Mouse (Mus musculus): ENCODE results near the gene Eipr1. TPM values are rescaled to one million over a fixed set of nuclear protein-coding genes. Genes with fewer than 3 reads are reported as not detected.

Eipr1 gene
- total RNA-seq, 4 experiments from 2014 or later, result 25.6 to 27.2 (median 26.4) TPM

GRCm38 (mm10) chr12:28823518-28823917 lies 71.9 kb downstream of the Eipr1 start:
- no peak for DNase-seq

GRCm38 (mm10) chr12:28829502-28829901 lies 77.9 kb downstream of the Eipr1 start:
- no peak for DNase-seq

GRCm38 (mm10) chr12:28830471-28830870 lies 78.9 kb downstream of the Eipr1 start:
- DNase-seq, result no peak

DNA sequence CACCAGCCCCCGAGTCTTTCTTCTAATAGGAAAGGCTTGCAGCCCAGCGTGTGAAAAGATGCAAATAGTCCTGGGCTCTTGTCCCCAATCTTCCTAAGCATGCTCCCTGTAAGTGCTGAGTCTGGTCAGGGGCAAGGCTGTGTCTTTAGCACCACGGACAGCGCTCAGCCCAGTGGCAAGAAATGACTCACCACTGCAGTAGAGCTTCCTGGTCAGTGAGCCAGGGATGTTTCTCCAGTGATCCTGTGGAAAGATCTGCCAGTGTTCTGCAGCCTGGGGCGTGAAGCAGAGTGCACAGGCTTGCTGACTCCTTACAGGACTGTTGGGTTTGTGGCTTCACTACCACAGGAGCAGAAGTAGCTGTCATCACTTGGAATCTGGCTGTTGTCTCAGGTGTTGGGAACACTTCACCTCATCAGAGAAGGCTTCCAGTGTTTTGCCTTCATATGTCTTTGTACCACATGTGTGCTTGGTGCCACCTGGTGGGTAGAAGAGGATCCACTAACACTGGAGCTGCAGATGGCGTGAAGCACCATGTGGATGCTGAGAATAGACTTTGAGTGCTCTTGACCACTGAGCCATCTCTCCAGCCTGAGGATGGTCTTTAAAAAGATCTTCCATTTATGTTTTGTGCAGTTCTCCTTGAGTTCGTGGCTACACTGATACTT lies 79.6 kb downstream of the Eipr1 start:
- DNase-seq, result peak; percentile 52

DNA sequence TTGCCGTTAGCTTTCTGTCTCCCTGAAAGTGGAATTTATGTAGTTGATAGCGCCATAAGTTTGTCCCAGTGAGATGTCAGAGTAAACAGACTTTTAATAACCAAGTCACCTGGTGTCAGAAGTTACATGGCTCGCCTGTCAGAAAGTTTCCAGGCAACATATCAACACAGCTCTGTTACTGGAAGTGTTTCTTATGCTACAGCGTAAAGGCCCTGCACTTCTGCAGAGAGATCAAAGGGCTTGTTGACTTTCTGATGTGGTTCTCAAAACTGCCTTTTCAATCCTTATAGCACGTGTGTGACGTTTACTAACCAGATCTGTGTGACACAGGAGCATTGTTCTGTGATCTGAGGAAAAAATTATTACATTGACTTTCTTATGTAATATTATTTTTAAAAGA lies 82.7 kb downstream of the Eipr1 start:
- no peak for DNase-seq

- DNase-seq, result no peak
Measured at GRCm38 (mm10) chr12:28835683-28836082, 84.1 kb downstream of the Eipr1 start.

- no peak for DNase-seq
Measured at GRCm38 (mm10) chr12:28838268-28838667, 86.7 kb downstream of the Eipr1 start.

GRCm38 (mm10) chr12:28838971-28839370 lies 87.4 kb downstream of the Eipr1 start:
- DNase-seq, result no peak

GRCm38 (mm10) chr12:28841179-28841698 lies 89.6 kb downstream of the Eipr1 start:
- DNase-seq, result no peak

- DNase-seq, result no peak
Measured at GRCm38 (mm10) chr12:28845811-28846210, 94.2 kb downstream of the Eipr1 start.

DNA sequence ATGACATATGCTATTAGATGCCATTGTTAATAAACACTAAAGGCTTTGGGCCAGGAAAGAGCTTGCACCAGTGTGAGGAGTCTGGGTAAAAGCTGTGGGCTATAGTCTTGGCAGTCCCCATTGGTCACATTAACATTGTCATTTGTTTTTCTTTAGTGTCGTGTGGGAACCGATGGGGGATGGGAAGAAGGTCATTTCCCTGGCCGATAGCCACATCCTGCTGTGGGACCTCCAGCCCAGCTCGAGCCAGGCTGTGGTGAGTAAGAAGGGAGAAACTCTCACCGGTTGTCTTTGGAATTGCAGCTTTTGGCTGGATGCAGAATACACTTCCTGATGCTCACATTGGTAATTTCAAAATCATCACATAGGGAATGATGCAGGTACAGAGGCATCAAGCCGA lies 95.8 kb downstream of the Eipr1 start:
- DNase-seq, result no peak

- DNase-seq, result no peak
Measured at GRCm38 (mm10) chr12:28848726-28849612, 97.4 kb downstream of the Eipr1 start.

- DNase-seq, result no peak
Measured at GRCm38 (mm10) chr12:28859495-28860263, 108.1 kb downstream of the Eipr1 start.

DNA sequence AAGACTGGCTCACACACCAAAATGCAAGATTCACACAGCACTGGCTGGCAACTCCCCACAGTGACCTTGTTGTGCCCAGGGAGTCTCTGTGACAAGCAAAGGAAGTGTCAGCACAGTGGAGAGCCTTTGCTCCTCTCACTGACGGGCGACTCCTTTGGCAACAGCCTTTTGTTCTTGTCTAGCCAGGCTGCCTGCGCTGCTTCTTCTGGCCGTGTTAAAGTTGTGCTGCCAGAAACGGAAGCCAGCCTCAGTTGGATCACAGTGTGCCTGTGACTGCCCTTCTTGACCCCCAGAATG lies 108.6 kb downstream of the Eipr1 start:
- no peak for DNase-seq

DNA sequence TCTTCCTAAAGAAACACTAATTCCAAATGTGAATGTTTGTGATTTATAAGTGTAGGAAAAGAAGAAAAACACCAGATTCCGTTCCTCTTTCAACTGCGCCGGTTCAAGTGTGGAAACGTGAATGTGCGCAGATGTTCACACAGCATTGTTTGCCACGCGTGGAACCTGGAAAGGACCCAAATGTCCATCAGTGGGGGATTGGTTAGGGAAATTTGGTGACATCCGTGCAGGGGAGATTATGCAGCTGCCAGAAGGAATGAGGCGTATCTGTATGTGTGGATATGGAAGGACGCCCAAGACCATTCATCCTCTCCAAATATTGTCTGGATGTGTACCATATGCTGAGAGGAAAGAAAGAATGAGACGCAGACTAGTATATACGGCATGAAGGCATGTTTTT lies 111.7 kb downstream of the Eipr1 start:
- DNase-seq, result no peak

DNA sequence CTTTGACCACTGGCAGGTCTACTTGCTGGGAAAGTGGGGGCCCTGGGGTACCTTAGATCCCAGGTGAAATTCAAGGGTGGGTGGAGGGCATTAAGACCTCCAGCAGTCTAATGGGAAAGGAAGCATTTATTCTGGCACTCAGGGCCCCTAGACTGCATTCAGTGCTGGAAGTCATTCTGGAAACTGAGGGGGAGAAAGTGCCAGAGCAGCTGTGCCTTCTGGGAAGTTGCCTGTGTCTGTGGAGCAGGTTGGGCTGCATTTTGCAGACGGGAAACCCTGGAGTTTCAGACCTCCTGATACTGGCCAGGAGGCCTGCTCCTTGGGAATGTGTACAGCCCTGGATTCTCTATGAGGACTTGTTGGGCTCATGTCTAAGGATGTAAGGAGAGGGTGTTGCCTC lies 114.5 kb downstream of the Eipr1 start:
- DNase-seq, result no peak

DNA sequence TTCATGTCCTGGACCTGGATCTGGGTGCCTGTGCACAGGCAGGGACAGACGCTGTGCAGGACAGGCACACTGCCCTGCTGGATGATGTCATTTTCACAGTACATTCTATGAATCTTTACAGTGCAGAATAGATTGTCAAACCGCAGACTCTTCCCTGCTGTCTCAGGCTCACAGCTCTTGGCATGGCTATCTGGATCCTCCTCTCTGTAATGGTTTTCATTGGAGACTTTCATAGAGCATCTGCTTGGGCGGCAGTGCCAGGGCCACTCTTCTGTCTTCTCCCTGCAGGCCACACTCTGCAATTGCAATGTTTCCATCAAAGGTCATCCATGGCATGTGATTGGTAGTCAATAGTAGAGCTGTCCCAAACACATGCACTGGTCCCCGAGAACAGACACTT lies 117.2 kb downstream of the Eipr1 start:
- DNase-seq, result no peak

DNA sequence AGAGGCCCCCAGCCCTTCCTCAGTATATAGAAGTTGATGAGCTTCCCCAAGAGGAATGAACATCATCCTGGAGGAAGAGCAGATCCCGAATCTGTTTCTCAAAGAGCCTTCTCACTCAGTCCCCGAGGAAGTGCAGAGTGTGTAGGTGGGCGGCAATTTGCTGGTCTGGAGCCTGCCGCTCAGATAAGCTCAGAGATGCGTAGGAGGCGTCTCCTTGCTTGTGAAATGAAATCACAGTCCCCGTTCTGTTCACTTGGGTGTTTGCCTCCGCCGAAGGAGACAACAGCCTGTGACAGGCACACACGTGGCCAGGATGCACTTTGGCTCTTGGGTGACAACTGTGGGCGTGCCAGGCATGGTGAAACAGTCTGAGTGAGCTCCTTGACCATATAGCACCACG lies 120.7 kb downstream of the Eipr1 start:
- no peak for DNase-seq

DNA sequence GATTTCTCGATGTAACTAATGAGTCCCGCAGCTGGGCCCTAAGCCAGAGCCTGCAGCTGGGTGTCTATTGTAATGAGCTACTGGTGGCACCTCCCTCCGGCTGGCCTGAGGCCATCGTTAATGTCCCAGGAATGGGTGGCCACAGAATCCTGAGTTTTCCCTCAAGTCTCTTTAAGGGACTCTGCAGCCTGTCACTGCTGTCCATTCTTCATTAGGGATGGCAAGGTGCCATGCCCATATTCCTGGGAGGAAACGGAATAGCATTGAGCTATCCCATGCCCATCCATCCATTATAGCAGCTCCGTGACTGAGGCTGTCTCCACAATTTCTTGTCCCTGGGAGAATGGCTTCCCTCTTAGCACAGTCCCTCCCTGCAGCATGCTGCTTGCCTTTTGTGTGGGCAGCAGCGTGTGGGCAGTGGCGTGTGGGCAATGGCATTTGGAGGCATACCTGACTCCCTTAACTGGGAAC lies 123.2 kb downstream of the Eipr1 start:
- DNase-seq, result no peak

DNA sequence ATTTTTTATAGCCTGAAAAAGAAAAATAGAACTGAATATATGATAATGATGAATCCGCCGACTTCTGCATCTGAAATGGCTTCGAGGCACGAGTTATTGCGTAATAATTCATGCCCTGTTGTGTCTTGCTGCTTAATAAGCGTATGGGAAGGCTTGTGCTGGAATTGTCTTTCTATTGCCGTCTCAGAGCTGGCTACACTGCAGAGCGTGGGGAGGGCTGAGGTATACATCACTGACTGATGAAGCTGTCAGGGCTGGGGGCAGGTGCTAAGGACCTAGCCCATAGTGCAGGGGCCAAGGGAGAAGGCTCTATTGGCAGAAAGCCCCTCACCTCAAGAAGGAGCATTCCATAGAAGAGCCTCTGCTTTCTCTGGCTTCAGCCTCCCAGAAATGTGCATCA lies 123.9 kb downstream of the Eipr1 start:
- no peak for DNase-seq

DNA sequence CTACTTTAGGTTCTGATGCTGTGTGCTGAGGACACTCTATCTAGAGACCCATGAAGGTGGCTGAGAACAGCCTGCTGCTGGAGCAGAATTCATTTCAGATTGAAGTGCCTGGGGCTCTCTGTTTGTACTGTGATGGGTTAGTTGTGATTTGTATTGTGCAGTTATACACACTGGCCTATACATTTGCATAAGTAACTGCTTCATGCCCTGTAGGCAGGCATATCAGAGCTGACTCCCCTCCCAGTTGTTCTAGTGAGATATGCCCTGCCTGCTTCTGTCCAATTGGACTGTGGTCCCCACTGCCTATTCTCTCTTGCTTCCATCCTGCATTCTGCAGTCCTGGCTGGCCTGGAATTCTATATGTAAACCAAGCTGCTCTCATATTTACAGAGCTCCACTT lies 128.9 kb downstream of the Eipr1 start:
- DNase-seq, result no peak

DNA sequence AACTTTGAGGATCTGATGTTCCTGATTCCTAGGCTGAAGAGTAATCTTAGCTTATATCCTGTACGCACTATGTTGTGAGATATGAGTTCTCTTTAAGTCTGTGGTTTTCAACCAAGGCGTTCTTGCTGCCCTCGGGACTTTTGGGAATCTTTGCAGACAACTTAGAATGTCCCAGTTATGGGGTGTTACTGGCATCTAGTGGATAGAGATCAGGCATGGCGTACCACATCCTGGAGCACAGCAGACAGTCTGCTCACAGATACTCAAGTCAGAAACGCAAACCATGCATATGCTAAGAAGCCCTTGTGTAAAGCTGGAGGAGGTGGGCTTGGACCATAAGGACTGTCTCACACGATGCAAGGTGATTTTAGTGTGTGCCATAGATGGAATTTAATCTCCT lies 136.1 kb downstream of the Eipr1 start:
- DNase-seq, result no peak

DNA sequence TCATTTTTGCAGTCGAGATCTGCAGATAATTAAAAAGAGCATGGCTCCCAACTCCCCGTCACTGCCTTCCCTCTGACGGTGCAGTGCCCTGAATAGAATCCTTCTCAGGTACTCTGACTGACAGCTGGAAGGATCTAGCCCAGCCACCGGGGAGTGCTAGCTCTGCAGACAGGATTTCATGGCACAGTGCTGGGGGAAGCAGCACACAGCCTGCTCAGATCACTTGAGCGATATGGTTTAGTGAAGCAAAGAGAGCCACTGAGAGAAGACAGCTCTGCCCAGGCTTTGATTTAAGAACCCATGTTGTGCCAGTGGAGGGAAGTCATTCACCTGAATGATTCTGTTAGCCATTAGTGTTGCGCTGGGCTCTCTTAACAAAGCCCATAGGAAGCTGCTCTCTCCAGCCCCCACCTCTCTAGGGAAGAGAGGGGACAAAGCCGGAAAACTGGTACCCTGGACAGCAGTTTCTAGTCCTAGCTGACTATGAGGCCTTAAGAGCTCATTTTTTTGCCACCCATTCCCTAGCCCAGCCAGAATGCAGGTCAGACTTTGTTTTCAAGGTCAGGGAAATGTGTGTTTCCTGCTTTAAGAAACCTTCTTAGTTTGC lies 137.6 kb downstream of the Eipr1 start:
- DNase-seq, result no peak
